Mouse (Mus musculus): ENCODE measurements around the gene Ankrd13c.
"Not testable (repeated sequence)": the region's sequence is repeated elsewhere in the genome, so short reads cannot be mapped to it uniquely, and the experiment has no call there.

The Ankrd13c gene

GRCm38 (mm10) chr3:157946843-157947358 lies at the start of gene Ankrd13c:
Gene Ankrd13c (plus strand): TSS chr3:157947239.
- DNase-seq (ENCODE audit: low spot score), result peak; percentile 97

GRCm38 (mm10) chr3:157897645-157898044 lies 49.4 kb upstream of the Ankrd13c start:
- DNase-seq (ENCODE audit: low spot score), result no peak

DNA sequence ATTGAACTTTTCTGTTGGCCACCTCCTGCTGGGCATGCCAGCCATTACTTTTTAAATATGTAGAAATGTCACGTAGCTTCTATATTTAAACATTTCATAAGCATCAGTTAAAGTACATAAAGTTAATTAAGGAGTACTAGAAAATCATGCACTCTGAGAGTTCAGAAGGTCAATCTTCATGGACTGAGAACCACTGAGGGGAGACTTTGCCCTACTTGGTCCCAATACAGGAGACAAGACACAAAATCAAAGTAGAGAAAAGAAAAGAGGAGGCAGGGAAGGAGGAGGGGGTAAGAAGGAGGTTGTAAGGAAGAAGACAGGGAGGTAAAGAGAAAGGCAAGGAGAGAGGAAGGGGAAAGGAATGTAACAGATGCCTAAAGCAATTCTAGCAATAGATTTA lies 47.1 kb upstream of the Ankrd13c start:
- DNase-seq (ENCODE audit: low spot score), result no peak

GRCm38 (mm10) chr3:157901721-157902120 lies 45.3 kb upstream of the Ankrd13c start:
- DNase-seq (ENCODE audit: low spot score), result no peak

- DNase-seq (ENCODE audit: low spot score), result no peak
Observed at GRCm38 (mm10) chr3:157908166-157908565, 38.9 kb upstream of the Ankrd13c start.

- no peak for DNase-seq (ENCODE audit: low spot score)
Observed at GRCm38 (mm10) chr3:157910262-157910661, 36.8 kb upstream of the Ankrd13c start.

DNA sequence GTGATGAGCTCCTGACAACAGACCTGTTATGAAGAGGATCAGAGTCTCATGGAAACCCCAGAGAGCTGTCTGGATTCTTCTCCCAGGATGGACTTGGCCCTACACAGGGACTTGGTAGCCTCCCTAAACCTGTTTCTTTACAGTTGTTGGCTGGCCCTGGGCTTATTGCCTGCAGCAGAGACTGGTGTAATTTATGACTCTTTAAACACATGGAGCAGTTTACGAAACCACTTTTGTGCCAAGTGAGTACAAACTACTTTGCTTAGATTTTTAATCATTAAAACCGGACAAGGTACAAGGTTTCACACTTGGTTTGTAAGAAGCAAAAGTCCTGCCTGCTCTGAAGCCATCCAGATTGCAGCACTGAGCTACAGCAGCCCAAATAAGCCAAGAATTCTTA lies 34.9 kb upstream of the Ankrd13c start:
- no peak for DNase-seq (ENCODE audit: low spot score)

DNA sequence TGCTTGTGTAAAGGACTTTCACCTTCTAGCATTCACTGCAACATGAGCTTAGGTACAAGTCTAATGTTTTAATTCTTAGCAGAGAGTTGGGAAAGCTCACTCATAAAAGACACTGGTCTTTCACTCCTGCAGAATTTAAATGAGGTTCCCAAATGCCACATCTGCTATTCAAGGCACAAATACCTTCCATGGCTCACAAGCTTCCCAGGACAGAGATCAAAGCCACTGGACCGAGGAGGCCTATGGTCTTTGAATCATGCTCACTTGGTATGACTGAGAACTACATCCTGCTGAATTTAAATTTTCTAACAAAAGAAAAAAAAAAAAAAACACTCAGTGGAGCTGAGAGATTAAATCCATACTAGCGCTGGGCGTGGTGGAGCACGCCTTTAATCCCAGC lies 30.7 kb upstream of the Ankrd13c start:
- no peak for DNase-seq (ENCODE audit: low spot score)

- no peak for DNase-seq (ENCODE audit: low spot score)
Observed at GRCm38 (mm10) chr3:157921376-157921775, 25.7 kb upstream of the Ankrd13c start.

DNA sequence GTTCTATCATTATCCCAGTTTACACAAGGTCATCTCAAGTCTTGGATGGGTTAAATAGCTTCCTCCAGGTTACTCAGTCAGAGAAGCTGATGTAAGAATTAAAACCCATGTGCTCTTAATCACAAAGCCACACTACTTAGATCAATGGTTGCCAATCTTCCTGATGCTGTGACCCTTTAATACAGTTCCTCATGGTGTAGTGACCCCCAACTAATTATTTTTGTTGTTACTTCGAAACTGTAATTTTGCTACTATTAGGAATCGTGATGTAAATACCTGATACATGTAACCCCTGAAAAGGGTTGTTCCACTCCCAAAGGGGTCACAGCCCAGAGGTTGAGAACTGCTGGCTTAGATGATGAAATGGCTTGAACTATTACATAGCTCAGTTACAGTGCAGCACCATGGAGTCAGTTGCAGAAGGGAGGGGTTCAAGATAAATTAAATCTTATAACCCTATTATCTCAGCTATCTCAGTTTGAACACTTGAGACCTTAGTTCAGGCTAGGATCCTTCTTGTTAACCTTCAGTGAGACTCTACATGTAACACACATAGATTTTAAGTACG lies 23.7 kb upstream of the Ankrd13c start:
- DNase-seq (ENCODE audit: low spot score), result no peak

DNA sequence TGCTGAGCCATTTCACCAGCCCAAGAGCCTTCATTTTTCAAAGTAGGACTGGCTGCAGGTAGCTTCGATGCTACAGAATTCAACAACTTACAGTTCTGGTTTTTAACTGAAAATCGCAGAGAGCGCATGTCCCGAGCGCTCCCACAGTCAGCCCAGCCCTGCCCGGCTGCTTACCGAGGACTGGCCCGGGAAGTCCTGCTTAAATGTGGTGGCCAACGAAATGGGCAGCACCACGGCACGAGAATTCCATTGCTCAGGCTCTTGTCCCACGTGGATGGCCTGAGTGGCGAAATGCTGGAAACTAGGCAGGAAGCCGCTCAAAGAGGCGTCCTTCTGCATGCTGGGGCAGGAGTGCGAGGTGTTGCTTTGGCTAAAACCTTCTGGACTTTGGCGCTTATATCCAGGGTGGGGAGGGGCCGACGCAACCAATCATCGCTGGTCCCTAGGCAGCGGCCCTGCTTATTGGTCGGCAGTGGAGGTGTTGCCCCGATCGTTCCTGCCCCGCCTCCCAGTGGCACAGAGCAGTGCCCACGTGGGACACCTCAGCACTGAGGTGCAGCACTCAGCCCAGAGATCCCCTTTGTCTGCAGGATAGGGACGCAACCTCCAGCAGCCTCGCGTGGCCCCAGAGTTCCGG lies 22.2 kb upstream of the Ankrd13c start, which contains the start of gene Cth:
TSS of gene Cth (minus strand) at position 386 of the 637 bp plus-strand sequence.
- DNase-seq (ENCODE audit: low spot score), result peak; percentile 96

DNA sequence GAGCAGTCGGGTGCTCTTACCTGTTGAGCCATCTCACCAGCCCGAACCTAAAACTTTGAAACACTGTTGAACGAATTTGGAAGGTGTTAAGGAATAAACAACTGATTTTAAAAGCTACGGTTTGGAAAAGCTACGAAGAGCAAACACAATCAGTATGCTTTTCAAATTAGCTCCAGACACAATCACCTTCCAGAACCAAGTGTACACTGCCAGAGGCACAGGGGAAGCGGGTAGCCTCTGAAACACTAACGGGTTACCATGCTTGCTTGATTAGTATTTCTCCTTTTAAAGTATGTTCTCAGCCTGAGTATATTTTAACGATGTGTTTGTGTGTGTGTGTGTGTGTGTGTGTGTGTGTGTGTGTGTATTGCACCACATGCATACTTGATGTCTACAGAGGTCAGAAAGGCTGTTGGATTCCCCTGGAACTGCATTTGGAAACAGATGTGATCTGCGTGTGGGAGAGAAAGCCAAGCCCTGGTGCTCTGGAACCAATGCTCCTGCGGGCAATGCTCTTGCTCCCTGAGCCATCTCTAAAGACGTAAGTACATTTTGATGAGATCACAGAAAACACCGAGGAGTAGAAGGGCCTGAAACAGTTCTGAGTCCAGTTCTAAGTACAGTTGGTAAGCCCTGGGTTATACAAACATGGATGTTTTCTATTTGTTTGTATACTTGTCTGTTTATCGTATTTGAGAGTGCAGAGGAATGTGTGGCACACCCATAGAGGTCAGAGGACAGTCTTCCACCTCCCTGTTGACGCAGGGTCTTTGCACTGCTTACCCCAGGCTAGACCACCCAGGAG lies 21.1 kb upstream of the Ankrd13c start:
- no peak for DNase-seq (ENCODE audit: low spot score)

- peak; percentile 24 for DNase-seq (ENCODE audit: low spot score)
Observed at GRCm38 (mm10) chr3:157926761-157927160, 20.3 kb upstream of the Ankrd13c start.

- DNase-seq (ENCODE audit: low spot score), result no peak
Observed at GRCm38 (mm10) chr3:157928731-157929130, 18.3 kb upstream of the Ankrd13c start.

DNA sequence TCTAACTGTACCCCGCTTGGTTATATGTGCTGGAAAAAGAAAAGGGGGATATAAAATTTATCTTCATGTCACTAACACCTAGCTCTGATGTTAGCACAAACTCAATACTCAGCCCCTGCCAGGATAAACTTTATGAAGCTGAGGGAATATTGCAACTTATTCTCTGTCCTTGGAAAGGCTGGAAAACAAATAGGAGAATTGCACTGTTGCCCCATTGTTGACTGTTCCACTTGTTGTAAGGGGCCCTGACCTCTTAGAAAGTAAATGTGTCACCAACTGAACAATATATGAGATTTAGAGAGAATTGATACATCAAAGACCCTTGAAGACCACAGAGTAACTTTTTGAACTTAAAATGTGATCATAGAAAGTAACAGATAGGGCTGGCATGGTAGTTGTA lies 17.6 kb upstream of the Ankrd13c start:
- DNase-seq (ENCODE audit: low spot score), result no peak

DNA sequence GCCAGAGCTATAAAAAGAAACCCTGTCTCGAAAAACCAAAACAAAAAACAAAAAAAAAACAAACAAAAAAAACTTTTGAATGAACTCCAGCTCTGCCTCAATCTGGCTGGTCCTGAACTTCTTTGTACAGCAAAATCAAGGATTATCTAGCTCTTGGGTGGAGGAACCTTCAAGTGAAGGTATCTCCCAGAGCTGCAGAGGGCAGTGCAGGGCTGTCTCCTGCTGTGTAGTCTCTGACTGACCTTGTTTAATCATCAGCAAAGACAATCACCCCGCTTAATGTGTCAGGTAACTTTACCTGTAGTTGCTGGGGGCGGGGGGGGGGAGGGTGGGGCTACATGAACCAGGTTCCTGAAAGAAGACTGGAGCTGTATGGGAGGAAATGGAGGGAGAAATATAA lies 15.4 kb upstream of the Ankrd13c start:
- no peak for DNase-seq (ENCODE audit: low spot score)

DNA sequence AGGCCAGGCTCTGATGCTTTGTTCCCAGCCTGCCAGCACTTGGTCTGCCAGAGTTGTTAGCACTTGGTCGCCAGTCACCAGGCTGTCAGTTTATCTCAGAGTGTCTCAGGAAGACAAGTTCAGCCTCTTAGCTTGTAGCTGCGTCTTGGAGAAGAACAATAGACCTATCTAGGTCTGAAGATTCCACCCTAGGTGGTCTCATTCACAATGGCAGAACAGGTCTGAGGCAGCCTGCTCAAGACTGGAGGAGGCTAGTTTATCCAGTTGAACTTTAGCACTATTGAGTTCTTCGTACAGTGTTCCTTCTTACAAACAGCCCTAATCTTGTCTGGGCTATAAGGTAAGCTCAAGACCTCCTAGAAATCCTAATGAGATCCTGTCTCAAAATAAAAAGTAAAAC lies 15.0 kb upstream of the Ankrd13c start:
- DNase-seq (ENCODE audit: low spot score), result no peak

DNA sequence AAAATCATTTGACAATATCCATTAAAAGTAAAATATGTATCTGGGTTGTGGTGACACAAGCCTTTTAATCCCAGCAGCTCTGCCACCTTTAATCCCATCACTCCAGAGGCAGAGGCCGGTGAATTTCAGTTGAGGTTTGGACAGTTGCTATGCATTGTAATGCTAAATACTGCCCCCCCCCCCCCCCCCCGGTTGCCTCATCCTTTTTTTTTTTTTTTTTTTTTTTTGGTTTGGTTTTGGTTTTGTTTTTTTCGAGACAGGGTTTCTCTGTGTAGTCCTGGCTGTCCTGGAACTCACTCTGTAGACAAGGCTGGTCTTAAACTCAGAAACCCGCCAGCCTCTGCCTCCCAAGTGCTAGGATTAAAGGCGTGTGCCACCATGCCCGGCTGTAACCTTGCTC lies 13.8 kb upstream of the Ankrd13c start:
- DNase-seq (ENCODE audit: low spot score), result not testable (repeated sequence)

DNA sequence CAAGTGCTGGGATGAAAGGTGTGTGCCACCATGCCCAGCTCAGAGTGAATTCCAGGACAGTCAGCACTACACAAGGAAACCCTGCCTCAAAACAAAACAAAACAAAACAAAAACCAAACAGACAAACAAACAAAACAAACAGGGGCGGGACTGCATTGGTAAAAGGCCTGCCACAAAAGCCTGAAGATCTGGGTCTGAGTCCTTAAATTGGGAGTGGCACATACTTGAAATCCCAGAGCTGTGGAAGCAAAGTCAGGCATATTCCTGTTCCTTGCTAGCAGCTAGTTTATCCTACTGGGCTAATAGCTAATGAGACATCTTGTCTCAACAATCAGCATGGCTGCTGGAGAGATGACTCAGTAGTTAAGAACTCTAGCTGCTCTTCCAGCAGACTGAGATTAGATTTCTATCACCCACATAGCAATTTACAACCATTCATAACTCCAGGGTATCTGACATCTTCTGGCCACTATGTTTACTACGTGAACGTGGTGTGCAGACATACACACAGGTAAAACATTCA lies 12.7 kb upstream of the Ankrd13c start:
- DNase-seq (ENCODE audit: low spot score), result no peak

GRCm38 (mm10) chr3:157938585-157938984 lies 8.5 kb upstream of the Ankrd13c start:
- DNase-seq (ENCODE audit: low spot score), result no peak

- DNase-seq (ENCODE audit: low spot score), result peak; percentile 23
Observed at GRCm38 (mm10) chr3:157947383-157948280, 593 bp downstream of the Ankrd13c start.

DNA sequence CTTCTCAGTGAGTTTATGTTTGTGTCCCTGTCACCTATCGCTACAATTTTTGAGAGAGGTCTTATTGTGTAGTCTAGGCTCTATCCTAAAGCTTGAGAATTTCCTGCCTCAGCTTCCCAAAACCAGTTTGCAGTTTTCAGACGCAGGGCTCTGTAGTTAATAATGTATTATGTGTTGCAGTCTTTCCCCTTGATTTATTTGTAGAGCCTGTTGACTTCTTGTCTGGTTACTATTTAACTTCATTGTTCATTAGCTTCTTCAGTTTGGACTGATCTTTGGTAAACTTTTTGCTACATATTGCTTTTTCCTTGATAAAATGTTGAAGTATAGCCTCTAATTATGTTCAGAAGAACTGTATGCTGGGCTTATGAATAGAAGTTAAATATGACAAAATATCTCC lies 5.7 kb downstream of the Ankrd13c start:
- no peak for DNase-seq (ENCODE audit: low spot score)
